Mouse (Mus musculus) small intestine, adult 2 months (tissue): ENCODE data around the gene Xrcc1.

Experiments used
- CTCF ChIP-seq: fragments of 200-500 bp; IDR thresholded peaks from 2 replicates; pipeline ENCODE4 v1.5.1; 2012; ENCODE audit warnings: low read depth, mild to moderate bottlenecking, control low read depth, inconsistent platforms, low read length, moderate library complexity, mixed read lengths; ENCODE audit not compliant: insufficient replicate concordance, insufficient read length; ENCODE audit errors: extremely low read depth
- POLR2A ChIP-seq: fragments of 200-500 bp; IDR thresholded peaks from 2 replicates; pipeline ENCODE4 v1.6.1; 2012; ENCODE audit warnings: low read depth, mild to moderate bottlenecking, control low read depth, inconsistent platforms, low read length, moderate library complexity

- no peak for TF ChIP-seq POLR2A
- no peak for TF ChIP-seq CTCF
These were observed 42.1 kb upstream of the Xrcc1 start for GRCm38 (mm10) chr7:24504004-24504403.
